Mouse (Mus musculus) duodenum, adult 2 months (tissue): Measurements from ENCODE around the gene Rgsl1. TPM values are rescaled to one million over a fixed set of nuclear protein-coding genes. Genes with fewer than 3 reads are reported as not detected.

Experiments used
- polyA plus RNA-seq: library from polyadenylated mRNA; depleted of rRNA; stranded (reverse); fragments of >200 nt; gene quantifications from 2 replicates; pipeline ENCODE4 v1.2.3, GENCODE M21; 2012; ENCODE audit warnings: low replicate concordance; rRNA removed

The Rgsl1 gene
- polyA plus RNA-seq: not detected in 2 replicates

GRCm38 (mm10) chr1:153844042-153844441 is at the start of gene Rgsl1:
Gene Rgsl1, minus strand, starts transcription at chr1:153844142.

GRCm38 (mm10) chr1:153891442-153891841 is 47.5 kb upstream of the Rgsl1 start, which contains the start of gene Teddm1a:
Gene Teddm1a, plus strand, starts transcription at chr1:153891742.

GRCm38 (mm10) chr1:153874045-153874444 is 30.1 kb upstream of the Rgsl1 start, which contains the start of gene Teddm1b:
Gene Teddm1b, plus strand, starts transcription at chr1:153874345.

GRCm38 (mm10) chr1:153749211-153749801 is 94.6 kb downstream of the Rgsl1 start, which contains the start of gene Rnasel:
Gene Rnasel, plus strand, starts transcription at chr1:153749426.

GRCm38 (mm10) chr1:153740145-153740544 is 103.8 kb downstream of the Rgsl1 start, which contains the start of gene Rgs16:
Gene Rgs16, plus strand, starts transcription at chr1:153740349.

Other genes starting within 250 kb of the Rgsl1 start
- 0.02 TPM in 2 replicates for gene Rgs8, start 191.1 kb downstream of the Rgsl1 start, polyA plus RNA-seq
- gene Rgs16, start 103.8 kb downstream of the Rgsl1 start, polyA plus RNA-seq: 0.41 and 0.45 TPM in 2 replicates
- 5.3 and 5.6 TPM in 2 replicates for gene Rnasel, start 94.7 kb downstream of the Rgsl1 start, polyA plus RNA-seq
- gene Teddm1b, start 30.2 kb upstream of the Rgsl1 start, polyA plus RNA-seq: not detected in 2 replicates
- gene Teddm1a, start 47.6 kb upstream of the Rgsl1 start, polyA plus RNA-seq: not detected in 2 replicates
- gene Glul, start 55.8 kb upstream of the Rgsl1 start, polyA plus RNA-seq: 14.1 and 24.9 TPM in 2 replicates
- 0.06 TPM in 1 of 2 replicates, not detected in the other for gene Teddm2, start 56.1 kb upstream of the Rgsl1 start, polyA plus RNA-seq